Mouse (Mus musculus) midbrain, embryonic 13.5 days (tissue): ENCODE results near the gene Zbtb4. TPM values are rescaled to one million over a fixed set of nuclear protein-coding genes. Genes with fewer than 3 reads are reported as not detected.

ENCODE experiments used
- ATAC-seq: fragments of 200-750 bp; cut with Nextera tagmentation; 2 replicates; pipeline ENCODE4 v1.8.0; 2017; ENCODE audit warnings: mild to moderate bottlenecking, moderate TSS enrichment, moderate library complexity
- H3K27ac ChIP-seq: fragments of 300-500 bp; sonication (generic); 2 replicates; pipeline ENCODE4 v1.5.1; 2015; ENCODE audit warnings: inconsistent platforms, mild to moderate bottlenecking, moderate library complexity
- H3K27me3 ChIP-seq: fragments of 300-500 bp; sonication (generic); 2 replicates; pipeline ENCODE4 v1.6.1; 2015; ENCODE audit warnings: mild to moderate bottlenecking, inconsistent platforms
- H3K36me3 ChIP-seq: fragments of 300-500 bp; sonication (generic); 2 replicates; pipeline ENCODE4 v1.6.1; 2015; ENCODE audit warnings: mild to moderate bottlenecking, inconsistent platforms
- H3K4me1 ChIP-seq: fragments of 300-500 bp; sonication (generic); replicated peaks from 2 replicates; pipeline ENCODE4 v1.6.1; 2015; ENCODE audit warnings: inconsistent platforms
- H3K4me2 ChIP-seq: fragments of 300-500 bp; sonication (generic); replicated peaks from 2 replicates; pipeline ENCODE4 v1.6.1; 2015; ENCODE audit warnings: moderate library complexity, mild to moderate bottlenecking, inconsistent platforms
- H3K4me3 ChIP-seq: fragments of 300-500 bp; sonication (generic); replicated peaks from 2 replicates; pipeline ENCODE4 v1.5.1; 2015; ENCODE audit warnings: mild to moderate bottlenecking, inconsistent platforms
- H3K9ac ChIP-seq: fragments of 300-500 bp; sonication (generic); replicated peaks from 2 replicates; pipeline ENCODE4 v1.6.1; 2015; ENCODE audit warnings: mild to moderate bottlenecking, inconsistent platforms
- H3K9me3 ChIP-seq: fragments of 300-500 bp; sonication (generic); 2 replicates; pipeline ENCODE4 v1.6.1; 2016; ENCODE audit warnings: mild to moderate bottlenecking, inconsistent platforms
- WGBS: fragments of 180-500 bp; shearing (Covaris S2); methylation state at CpG from one replicate; pipeline ENCODE4 v1.1.7; 2015; 5-methylcytosine and 5-hydroxymethylcytosine counted together
- polyA plus RNA-seq: library from polyadenylated mRNA; unstranded; fragments of >200 nt; fragmentation: Nextera tagmentation; extraction: Ambion mirVana; gene quantifications from 2 replicates; pipeline ENCODE4 v1.2.1, GENCODE M21; 2015

Zbtb4 gene
- polyA plus RNA-seq, 1 experiment from 2014 or later = 2.9 TPM

GRCm38 (mm10) chr11:69789431-69789830 lies 23.7 kb downstream of the Zbtb4 start:
- Histone ChIP-seq H3K4me3 (no peak overlapping the region), H3K27me3 (peaks cover 15% of the 10 kb centered on the region; the same call in 1 of the 2 replicates), H3K27ac (no peak overlapping the region), H3K4me2 (no peak overlapping the region), H3K9me3 (no peaks in the 10 kb centered on the region), H3K9ac (no peak overlapping the region), H3K36me3 (no peaks in the 10 kb centered on the region), H3K4me1 (no peaks in the 10 kb centered on the region)
- ATAC-seq = no peak
- 71% methylated on average over 5 of the region's 5 CpGs for WGBS

- no peaks in the 10 kb centered on the region for H3K9me3 ChIP-seq
- no peak overlapping the region for H3K9ac ChIP-seq
- H3K4me1 ChIP-seq = peaks cover 8% of the 10 kb centered on the region
- WGBS = 77% methylated on average over 5 of the region's 5 CpGs
- no peak for ATAC-seq
- no peak overlapping the region for H3K4me3 ChIP-seq
- H3K36me3 ChIP-seq = no peaks in the 10 kb centered on the region
- no peak overlapping the region for H3K27ac ChIP-seq
- H3K4me2 ChIP-seq = no peak overlapping the region
- peaks cover 25% of the 10 kb centered on the region for H3K27me3 ChIP-seq
Measured at GRCm38 (mm10) chr11:69791420-69791819, 25.7 kb downstream of the Zbtb4 start.

- Histone ChIP-seq H3K36me3 (no peaks in the 10 kb centered on the region), H3K4me1 (peaks cover 9% of the 10 kb centered on the region), H3K9me3 (no peaks in the 10 kb centered on the region), H3K27ac (no peak overlapping the region), H3K4me3 (no peak overlapping the region), H3K27me3 (peaks cover 44% of the 10 kb centered on the region), H3K9ac (no peak overlapping the region), H3K4me2 (no peak overlapping the region)
- ATAC-seq = no peak
- 66% methylated on average over 5 of the region's 5 CpGs for WGBS
Measured at GRCm38 (mm10) chr11:69793429-69793828, 27.7 kb downstream of the Zbtb4 start.

- Histone ChIP-seq H3K9ac (peak within 1 kb of the TSS; percentile 49), H3K9me3 (no peaks in the 10 kb centered on the region), H3K4me1 (peaks cover 28% of the 10 kb centered on the region), H3K4me2 (peak within 1 kb of the TSS; percentile 73), H3K4me3 (peak within 1 kb of the TSS; percentile 43), H3K27me3 (peaks cover 44% of the 10 kb centered on the region), H3K27ac (no peak within 1 kb of the TSS), H3K36me3 (no peaks in the 10 kb centered on the region)
- ATAC-seq = peak; percentile 91
- 1% methylated on average over 52 of the region's 52 CpGs for WGBS
Measured at GRCm38 (mm10) chr11:69795168-69795982, 29.7 kb downstream of the Zbtb4 start, which contains the start of gene Chrnb1. Gene Chrnb1, minus strand, starts transcription at chr11:69795943.

- 2% methylated on average over 13 of the region's 13 CpGs for WGBS
- no peak for ATAC-seq
- peaks cover 44% of the 10 kb centered on the region for H3K27me3 ChIP-seq
Measured at GRCm38 (mm10) chr11:69795983-69796435, 30.3 kb downstream of the Zbtb4 start.

GRCm38 (mm10) chr11:69797924-69798323 lies 32.2 kb downstream of the Zbtb4 start:
- peaks cover 56% of the 10 kb centered on the region for H3K27me3 ChIP-seq
- no peaks in the 10 kb centered on the region for H3K36me3 ChIP-seq
- H3K4me3 ChIP-seq = no peak overlapping the region
- ATAC-seq = no peak
- 83% methylated on average over 7 of the region's 7 CpGs for WGBS
- H3K4me1 ChIP-seq = peaks cover 48% of the 10 kb centered on the region
- H3K9ac ChIP-seq = no peak overlapping the region
- no peaks in the 10 kb centered on the region for H3K9me3 ChIP-seq
- no peak overlapping the region for H3K4me2 ChIP-seq
- no peak overlapping the region for H3K27ac ChIP-seq

More at GRCm38 (mm10) chr11:69795983-69796435, 30.3 kb downstream of the Zbtb4 start:
- no peaks in the 10 kb centered on the region for H3K9me3 ChIP-seq
- peak overlapping the region; percentile 43 for H3K4me3 ChIP-seq
- H3K9ac ChIP-seq = peak overlapping the region; percentile 49; the same call in 1 of the 2 replicates
- peak overlapping the region; percentile 73 for H3K4me2 ChIP-seq
- H3K27ac ChIP-seq = no peak overlapping the region
- H3K36me3 ChIP-seq = no peaks in the 10 kb centered on the region
- H3K4me1 ChIP-seq = peaks cover 29% of the 10 kb centered on the region

GRCm38 (mm10) chr11:69799394-69800137 lies 33.9 kb downstream of the Zbtb4 start:
- Histone ChIP-seq H3K4me1 (peaks cover 64% of the 10 kb centered on the region), H3K4me2 (peak overlapping the region; percentile 97), H3K4me3 (peak overlapping the region; percentile 59), H3K27ac (peak overlapping the region; percentile 96), H3K9ac (peak overlapping the region; percentile 81), H3K36me3 (no peaks in the 10 kb centered on the region), H3K27me3 (peaks cover 49% of the 10 kb centered on the region), H3K9me3 (no peaks in the 10 kb centered on the region)
- WGBS = 8% methylated on average over 12 of the region's 12 CpGs
- no peak for ATAC-seq

- H3K4me3 ChIP-seq = peak overlapping the region; percentile 59
Measured at GRCm38 (mm10) chr11:69800138-69800391, 34.4 kb downstream of the Zbtb4 start.

GRCm38 (mm10) chr11:69800392-69801197 lies 34.9 kb downstream of the Zbtb4 start:
- WGBS = 0% methylated on average over 36 of the region's 36 CpGs
- no peaks in the 10 kb centered on the region for H3K9me3 ChIP-seq
- no peaks in the 10 kb centered on the region for H3K36me3 ChIP-seq
- ATAC-seq = peak; percentile 79
- H3K4me1 ChIP-seq = peaks cover 71% of the 10 kb centered on the region
- peak overlapping the region; percentile 81 for H3K9ac ChIP-seq
- H3K4me2 ChIP-seq = peak overlapping the region; percentile 97
- peak overlapping the region; percentile 59 for H3K4me3 ChIP-seq
- H3K27me3 ChIP-seq = peaks cover 55% of the 10 kb centered on the region
- H3K27ac ChIP-seq = peak overlapping the region; percentile 96

More at GRCm38 (mm10) chr11:69800138-69800391, 34.4 kb downstream of the Zbtb4 start:
- peak overlapping the region; percentile 96 for H3K27ac ChIP-seq
- H3K27me3 ChIP-seq = peaks cover 50% of the 10 kb centered on the region
- peak; percentile 49 for ATAC-seq
- H3K4me1 ChIP-seq = peaks cover 69% of the 10 kb centered on the region
- WGBS = 0% methylated on average over 11 of the region's 11 CpGs
- peak overlapping the region; percentile 81 for H3K9ac ChIP-seq
- H3K9me3 ChIP-seq = no peaks in the 10 kb centered on the region
- H3K36me3 ChIP-seq = no peaks in the 10 kb centered on the region
- H3K4me2 ChIP-seq = peak overlapping the region; percentile 97

GRCm38 (mm10) chr11:69801379-69801977 lies 35.8 kb downstream of the Zbtb4 start, which contains the start of gene Fgf11:
Gene Fgf11, minus strand, starts transcription at chr11:69801857.
- peak within 1 kb of the TSS; percentile 97 for H3K4me2 ChIP-seq
- H3K9me3 ChIP-seq = no peaks in the 10 kb centered on the region
- no peak for ATAC-seq
- H3K4me3 ChIP-seq = peak within 1 kb of the TSS; percentile 59
- peak within 1 kb of the TSS; percentile 96 for H3K27ac ChIP-seq
- H3K4me1 ChIP-seq = peaks cover 68% of the 10 kb centered on the region
- under 1% methylated on average over 33 of the region's 33 CpGs for WGBS
- H3K9ac ChIP-seq = peak within 1 kb of the TSS; percentile 81
- no peaks in the 10 kb centered on the region for H3K36me3 ChIP-seq
- H3K27me3 ChIP-seq = peaks cover 58% of the 10 kb centered on the region

- Histone ChIP-seq H3K9ac (peak overlapping the region; percentile 81), H3K27me3 (peaks cover 52% of the 10 kb centered on the region), H3K4me3 (peak overlapping the region; percentile 59), H3K4me1 (peaks cover 68% of the 10 kb centered on the region), H3K27ac (peak overlapping the region; percentile 64), H3K4me2 (peak overlapping the region; percentile 97), H3K9me3 (no peaks in the 10 kb centered on the region), H3K36me3 (no peaks in the 10 kb centered on the region)
- peak; percentile 7; the same call in 1 of the 2 replicates for ATAC-seq
- 1% methylated on average over 33 of the region's 33 CpGs for WGBS
Measured at GRCm38 (mm10) chr11:69802648-69803105, 37.0 kb downstream of the Zbtb4 start.
